Mouse (Mus musculus): ENCODE data around the gene Itgbl1. TPM values are rescaled to one million over a fixed set of nuclear protein-coding genes. Genes with fewer than 3 reads are reported as not detected.

Itgbl1 gene
- polyA plus RNA-seq, 1 experiment from 2014 or later: 0.26 TPM

DNA sequence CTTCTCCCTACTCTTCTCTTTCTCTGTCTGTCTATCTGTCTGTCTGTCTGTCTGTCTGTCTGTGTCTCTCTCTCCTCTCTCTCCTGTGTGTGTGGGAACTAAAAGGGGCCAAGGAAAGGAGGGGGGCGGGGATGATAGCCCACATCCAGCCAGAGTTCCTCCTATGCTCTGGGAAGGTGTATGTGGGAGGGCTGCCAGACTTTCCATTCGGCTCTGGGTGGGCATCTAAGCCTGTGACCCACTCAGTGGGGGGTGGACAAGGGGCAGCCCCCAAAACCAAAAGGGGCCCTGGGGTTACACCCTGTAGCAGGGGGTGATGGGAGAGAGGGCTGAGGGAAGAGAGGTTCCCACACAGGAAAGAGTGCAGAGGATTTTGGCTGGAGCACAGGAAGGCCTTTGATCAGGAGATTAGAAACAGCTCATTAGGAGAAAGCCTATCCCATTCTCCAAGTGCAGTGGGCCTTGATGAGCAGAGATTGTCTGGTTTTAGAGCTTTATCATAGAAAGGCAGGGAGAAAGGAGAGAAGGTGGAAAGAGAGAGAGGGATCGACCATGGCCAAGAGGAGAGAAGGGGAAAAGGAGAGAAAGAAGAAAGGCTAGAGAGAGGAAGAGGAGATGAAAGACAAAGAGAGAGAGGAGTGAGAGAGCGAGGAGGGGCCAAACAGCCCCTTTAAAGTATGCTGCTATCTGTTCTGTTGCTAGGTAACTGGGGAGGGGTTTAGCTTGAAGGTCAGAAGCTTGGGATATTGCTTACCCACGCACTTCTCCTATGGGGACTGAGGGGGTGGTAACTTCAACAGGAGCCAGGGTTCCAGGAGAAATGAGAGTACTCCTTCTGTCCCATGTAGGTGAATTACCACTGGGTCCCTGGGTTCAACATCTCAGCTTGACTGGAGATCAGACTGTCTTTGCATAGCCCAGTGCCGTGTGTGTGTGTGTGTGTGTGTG is 206.3 kb downstream of the Itgbl1 start:
- no peak for ATAC-seq (ENCODE audit: low read depth)
- H3K36me3 ChIP-seq (ENCODE audit: control insufficient read depth, insufficient read depth, low read length): no peaks in the 10 kb centered on the region
- H3K9me3 ChIP-seq (ENCODE audit: control insufficient read depth, low read length): no peaks in the 10 kb centered on the region
- WGBS: 43% methylated on average over 6 of the region's 6 CpGs
- H3K9ac ChIP-seq (ENCODE audit: low read length): no peak overlapping the region
- H3K27me3 ChIP-seq (ENCODE audit: control insufficient read depth, insufficient read depth, low read depth, low read length): no peaks in the 10 kb centered on the region
- H3K27ac ChIP-seq (ENCODE audit: low read length): no peak overlapping the region
- H3K4me1 ChIP-seq (replicated peaks; ENCODE audit: control insufficient read depth, insufficient read depth, low read length): no peaks in the 10 kb centered on the region
- no peak overlapping the region for H3K4me2 ChIP-seq (ENCODE audit: low read depth, low read length)
- no peak overlapping the region for H3K4me3 ChIP-seq (ENCODE audit: low read length)

GRCm38 (mm10) chr14:123927903-123928302 is 268.1 kb downstream of the Itgbl1 start:
- Histone ChIP-seq H3K27ac (ENCODE audit: low read length) (no peak overlapping the region), H3K9me3 (ENCODE audit: control insufficient read depth, low read length) (no peaks in the 10 kb centered on the region), H3K27me3 (ENCODE audit: control insufficient read depth, insufficient read depth, low read depth, low read length) (no peaks in the 10 kb centered on the region), H3K36me3 (ENCODE audit: control insufficient read depth, insufficient read depth, low read length) (no peaks in the 10 kb centered on the region), H3K9ac (ENCODE audit: low read length) (no peak overlapping the region), H3K4me3 (ENCODE audit: low read length) (no peak overlapping the region), H3K4me2 (ENCODE audit: low read depth, low read length) (no peak overlapping the region), H3K4me1 (replicated peaks; ENCODE audit: control insufficient read depth, insufficient read depth, low read length) (no peaks in the 10 kb centered on the region)
- no peak for ATAC-seq (ENCODE audit: low read depth)
- WGBS: 97% methylated on average over 1 of the region's 1 CpGs

DNA sequence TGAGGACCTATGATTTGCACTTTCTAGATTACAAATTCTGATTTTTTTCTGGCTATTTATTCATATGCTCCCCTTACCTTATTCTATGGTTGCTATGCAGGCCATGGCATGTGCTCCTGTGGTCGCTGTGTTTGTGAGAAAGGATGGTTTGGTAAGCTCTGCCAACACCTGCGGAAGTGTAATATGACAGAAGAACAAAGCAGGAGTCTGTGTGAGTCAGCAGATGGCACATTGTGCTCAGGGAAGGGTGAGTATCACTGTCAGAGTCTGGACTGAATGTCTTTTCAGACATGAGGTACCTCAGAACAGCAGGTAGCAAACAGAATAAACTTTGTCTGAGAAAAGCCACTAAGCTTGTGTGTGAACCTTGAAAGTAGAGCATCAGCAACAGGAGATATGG is 306.8 kb downstream of the Itgbl1 start:
- no peaks in the 10 kb centered on the region for H3K4me1 ChIP-seq (replicated peaks; ENCODE audit: control insufficient read depth, insufficient read depth, low read length)
- H3K4me2 ChIP-seq (ENCODE audit: low read depth, low read length): no peak overlapping the region
- H3K36me3 ChIP-seq (ENCODE audit: control insufficient read depth, insufficient read depth, low read length): no peaks in the 10 kb centered on the region
- no peaks in the 10 kb centered on the region for H3K9me3 ChIP-seq (ENCODE audit: control insufficient read depth, low read length)
- H3K9ac ChIP-seq (ENCODE audit: low read length): no peak overlapping the region
- H3K27ac ChIP-seq (ENCODE audit: low read length): no peak overlapping the region
- H3K4me3 ChIP-seq (ENCODE audit: low read length): no peak overlapping the region
- no peaks in the 10 kb centered on the region for H3K27me3 ChIP-seq (ENCODE audit: control insufficient read depth, insufficient read depth, low read depth, low read length)
- 58% methylated on average over 2 of the region's 2 CpGs for WGBS
- no peak for ATAC-seq (ENCODE audit: low read depth)

- no peak overlapping the region for H3K9ac ChIP-seq (ENCODE audit: low read length)
- H3K4me1 ChIP-seq (replicated peaks; ENCODE audit: control insufficient read depth, insufficient read depth, low read length): no peaks in the 10 kb centered on the region
- ATAC-seq (ENCODE audit: low read depth): no peak
- H3K27me3 ChIP-seq (ENCODE audit: control insufficient read depth, insufficient read depth, low read depth, low read length): no peaks in the 10 kb centered on the region
- H3K36me3 ChIP-seq (ENCODE audit: control insufficient read depth, insufficient read depth, low read length): no peaks in the 10 kb centered on the region
- no peak overlapping the region for H3K4me3 ChIP-seq (ENCODE audit: low read length)
- H3K9me3 ChIP-seq (ENCODE audit: control insufficient read depth, low read length): no peaks in the 10 kb centered on the region
- no peak overlapping the region for H3K27ac ChIP-seq (ENCODE audit: low read length)
- H3K4me2 ChIP-seq (ENCODE audit: low read depth, low read length): no peak overlapping the region
- WGBS: 83% methylated on average over 6 of the region's 6 CpGs
Observed at GRCm38 (mm10) chr14:123967996-123968395, 308.2 kb downstream of the Itgbl1 start.

DNA sequence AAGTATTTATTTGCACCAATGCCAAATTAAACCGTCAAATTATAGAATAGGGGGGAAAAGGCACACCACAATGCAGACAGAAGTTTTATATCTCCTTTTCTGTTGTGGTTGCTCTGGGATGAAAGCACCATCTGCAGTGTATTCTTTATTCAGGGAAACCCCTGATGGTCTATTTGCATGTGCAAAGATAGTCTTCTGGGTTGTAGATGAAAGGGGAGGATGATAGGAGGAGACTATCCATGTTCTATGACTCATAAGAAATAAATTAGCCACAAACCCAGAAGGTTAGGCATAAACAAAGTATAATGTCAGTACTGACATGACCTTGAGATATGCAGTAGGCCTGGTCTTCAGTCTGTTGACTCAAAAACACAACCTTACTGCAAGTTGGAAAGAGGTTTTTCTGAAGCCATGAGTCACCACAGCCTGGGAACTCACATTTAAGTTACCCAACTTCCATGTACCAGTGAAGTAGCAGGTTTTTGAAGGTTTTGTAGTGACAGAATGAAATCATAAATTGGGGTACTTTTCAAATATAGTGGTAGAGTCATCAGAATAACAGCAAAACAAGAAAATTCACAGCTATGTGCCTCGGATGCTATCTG is 330.9 kb downstream of the Itgbl1 start:
- H3K27me3 ChIP-seq (ENCODE audit: control insufficient read depth, insufficient read depth, low read depth, low read length): no peaks in the 10 kb centered on the region
- H3K4me2 ChIP-seq (ENCODE audit: low read depth, low read length): no peak overlapping the region
- H3K36me3 ChIP-seq (ENCODE audit: control insufficient read depth, insufficient read depth, low read length): no peaks in the 10 kb centered on the region
- H3K9ac ChIP-seq (ENCODE audit: low read length): no peak overlapping the region
- 62% methylated on average over 2 of the region's 2 CpGs for whole genome bisulfite sequencing
- ATAC-seq (ENCODE audit: low read depth): no peak
- no peaks in the 10 kb centered on the region for H3K4me1 ChIP-seq (replicated peaks; ENCODE audit: control insufficient read depth, insufficient read depth, low read length)
- no peaks in the 10 kb centered on the region for H3K9me3 ChIP-seq (ENCODE audit: control insufficient read depth, low read length)
- H3K4me3 ChIP-seq (ENCODE audit: low read length): no peak overlapping the region
- no peak overlapping the region for H3K27ac ChIP-seq (ENCODE audit: low read length)

Other genes starting within 250 kb of the Itgbl1 start
- 0.19 and 0.24 TPM in 2 replicates for gene Nalcn, start 32.8 kb upstream of the Itgbl1 start, polyA plus RNA-seq (2015; fragmentation: Nextera tagmentation; extraction: Ambion mirVana)

Measured in lung, embryonic 16.5 days (tissue).